Mouse (Mus musculus): Measurements from ENCODE around the gene Hmga1b.

- TF ChIP-seq CTCF (IDR thresholded peaks at IDR 0.05; ENCODE audit: borderline replicate concordance, insufficient read depth, low read depth, low read length) = no peak
- no peak for TF ChIP-seq POLR2A (IDR thresholded peaks at IDR 0.05; ENCODE audit: borderline replicate concordance, insufficient read depth, low read length)
Observed at GRCm38 (mm10) chr11:120726243-120727168, 36.1 kb upstream of the Hmga1b start.

All from cerebellum, adult 2 months (tissue).